Mouse (Mus musculus) CH12.LX (cell line): Measurements from ENCODE around the gene Agl. TPM values are rescaled to one million over a fixed set of nuclear protein-coding genes. Genes with fewer than 3 reads are reported as not detected.

Experiments
- DNase-seq: peaks from one replicate; pipeline ENCODE4 v3.0.0-alpha.2; 2013; ENCODE audit errors: extremely low read depth
- H3K27ac ChIP-seq: 2 replicates; pipeline ENCODE4 v1.5.1; 2012; ENCODE audit warnings: low read depth, mild to moderate bottlenecking, control low read depth, moderate library complexity; ENCODE audit not compliant: insufficient read depth
- H3K27me3 ChIP-seq: replicated peaks from 2 replicates; pipeline ENCODE3; 2012; ENCODE audit warnings: inconsistent platforms
- H3K36me3 ChIP-seq, 2 experiments: replicated peaks in 1 of 2; 2 replicates each; pipeline versions ENCODE3 to v1.6.1; 2012; ENCODE audit warnings: inconsistent platforms in 1 of 2, low read length in 1 of 2, mild to moderate bottlenecking in 1 of 2, mixed read lengths in 1 of 2, moderate library complexity in 1 of 2; ENCODE audit not compliant: control insufficient read depth in 1 of 2, insufficient read depth in 1 of 2
- H3K4me1 ChIP-seq, 2 experiments: 2 replicates each; pipeline ENCODE4 v1.6.1; 2012; ENCODE audit warnings: inconsistent platforms in 1 of 2, moderate library complexity in 1 of 2; ENCODE audit not compliant: insufficient read depth in 2 of 2, control insufficient read depth in 1 of 2
- H3K4me2 ChIP-seq: 2 replicates; pipeline ENCODE4 v1.6.1; 2012; ENCODE audit warnings: low read depth, mild to moderate bottlenecking, control low read depth; ENCODE audit not compliant: poor library complexity, insufficient read depth, severe bottlenecking
- H3K4me3 ChIP-seq, 3 experiments: fragments of 150-350 bp in 1 of 3; sonication (generic) in 1 of 3; replicated peaks in 1 of 3; 2 replicates each; pipeline versions ENCODE3 to v1.5.1; 2011 to 2012; ENCODE audit warnings: low read depth in 2 of 3, low read length in 2 of 3, mild to moderate bottlenecking in 2 of 3, moderate library complexity in 2 of 3, control low read depth in 1 of 3, improper control_type of control experiment in 1 of 3, inconsistent platforms in 1 of 3, mixed read lengths in 1 of 3; ENCODE audit not compliant: poor library complexity in 1 of 3
- H3K79me2 ChIP-seq: replicated peaks from 2 replicates; pipeline ENCODE4 v1.6.1; 2012; ENCODE audit warnings: mild to moderate bottlenecking, moderate library complexity; ENCODE audit not compliant: control insufficient read depth, poor library complexity, insufficient read depth, severe bottlenecking; ENCODE audit errors: extremely low read depth
- H3K9ac ChIP-seq: 2 replicates; pipeline ENCODE4 v1.6.1; 2012; ENCODE audit warnings: low read depth, mild to moderate bottlenecking, control low read depth, moderate library complexity; ENCODE audit not compliant: insufficient read depth
- H3K9me3 ChIP-seq: replicated peaks from 2 replicates; pipeline ENCODE3; 2012; ENCODE audit warnings: low read length, inconsistent platforms, mixed read lengths
- E2F4 ChIP-seq: IDR thresholded peaks from 2 replicates; pipeline ENCODE4 v1.6.1; 2011; ENCODE audit warnings: low read depth, low read length, improper control_type of control experiment; ENCODE audit not compliant: insufficient replicate concordance
- ELF1 ChIP-seq: IDR thresholded peaks from 2 replicates; pipeline ENCODE4 v1.6.1; 2014; ENCODE audit warnings: low read depth, mild to moderate bottlenecking, inconsistent platforms, low read length, improper control_type of control experiment
- EP300 ChIP-seq: IDR thresholded peaks from 2 replicates; pipeline ENCODE4 v1.6.1; 2011; ENCODE audit warnings: low read length, improper control_type of control experiment
- HCFC1 ChIP-seq: IDR thresholded peaks from 2 replicates; pipeline ENCODE4 v1.6.1; 2012; ENCODE audit warnings: low read depth, mild to moderate bottlenecking, inconsistent platforms, low read length, improper control_type of control experiment
- IRF4 ChIP-seq: IDR thresholded peaks from 2 replicates; pipeline ENCODE4 v1.6.1; 2014; ENCODE audit warnings: low read depth, mild to moderate bottlenecking, inconsistent platforms, low read length, improper control_type of control experiment
- MAFK ChIP-seq: IDR thresholded peaks from 2 replicates; pipeline ENCODE4 v1.6.1; 2011; ENCODE audit warnings: low read length, improper control_type of control experiment; ENCODE audit not compliant: insufficient replicate concordance
- MYC ChIP-seq: IDR thresholded peaks from 2 replicates; pipeline ENCODE4 v1.6.1; 2011; ENCODE audit warnings: low read depth, mild to moderate bottlenecking, improper control_type of control experiment, low read length
- NELFE ChIP-seq: IDR thresholded peaks from 2 replicates; pipeline ENCODE4 v1.6.1; 2011; ENCODE audit warnings: low read depth, low read length, improper control_type of control experiment
- POLR2AphosphoS2 ChIP-seq: IDR thresholded peaks from 2 replicates; pipeline ENCODE4 v1.6.1; 2011; ENCODE audit warnings: low read depth, low read length, improper control_type of control experiment
- TCF12 ChIP-seq: IDR thresholded peaks from 2 replicates; pipeline ENCODE4 v1.6.1; 2014; ENCODE audit warnings: low read depth, mild to moderate bottlenecking, inconsistent platforms, low read length, improper control_type of control experiment
- USF2 ChIP-seq: conservative IDR thresholded peaks from 2 replicates; pipeline ENCODE4 v1.6.1; 2011; ENCODE audit warnings: low read depth, low read length, improper control_type of control experiment
- ZC3H11A ChIP-seq: IDR thresholded peaks from 2 replicates; pipeline ENCODE4 v1.6.1; 2012; ENCODE audit warnings: low read depth, mild to moderate bottlenecking, inconsistent platforms, low read length, improper control_type of control experiment
- ZKSCAN1 ChIP-seq: IDR thresholded peaks from 2 replicates; pipeline ENCODE4 v1.6.1; 2012; ENCODE audit warnings: low read depth, inconsistent platforms, low read length, improper control_type of control experiment, borderline replicate concordance
- ZMIZ1 ChIP-seq: IDR thresholded peaks from 2 replicates; pipeline ENCODE4 v1.6.1; 2012; ENCODE audit warnings: low read depth, mild to moderate bottlenecking, inconsistent platforms, low read length, improper control_type of control experiment
- dilution Hi-C: fragments of 300-500 bp; cut with MboI; formaldehyde crosslinking; loops from 2 replicates; pipeline ENCODE4 v1.14.3; 2020; ENCODE audit warnings: low sequenced_read_pairs; ENCODE audit not compliant: extremely low pct_unique_long_range_greater_than_20kb, extremely low pct_ligation_motif_present
- in situ Hi-C: fragments of 300-500 bp; cut with MboI; formaldehyde crosslinking; loops from 3 replicates; pipeline ENCODE4 v1.14.3; 2019; ENCODE audit warnings: low sequenced_read_pairs, low pct_ligation_motif_present, low pct_unique_long_range_greater_than_20kb, mixed read lengths
- polyA plus RNA-seq: library from polyadenylated mRNA; unstranded; fragments of >175 nt; gene quantifications from 2 replicates; pipeline ENCODE4 v1.2.1, GENCODE M21; 2012; ENCODE audit warnings: low read depth; ENCODE audit not compliant: insufficient read length
- total RNA-seq, 2 experiments: library from RNA; depleted of rRNA; stranded (reverse); fragments of 300-350 nt in 1 of 2; fragments of >200 nt in 1 of 2; gene quantifications; 2 replicates each; pipeline ENCODE4 v1.2.3; 2012 to 2014

Agl gene
- total and polyA plus RNA-seq, 3 experiments, result 4.7 to 5.7 (median 5.2) TPM

DNA sequence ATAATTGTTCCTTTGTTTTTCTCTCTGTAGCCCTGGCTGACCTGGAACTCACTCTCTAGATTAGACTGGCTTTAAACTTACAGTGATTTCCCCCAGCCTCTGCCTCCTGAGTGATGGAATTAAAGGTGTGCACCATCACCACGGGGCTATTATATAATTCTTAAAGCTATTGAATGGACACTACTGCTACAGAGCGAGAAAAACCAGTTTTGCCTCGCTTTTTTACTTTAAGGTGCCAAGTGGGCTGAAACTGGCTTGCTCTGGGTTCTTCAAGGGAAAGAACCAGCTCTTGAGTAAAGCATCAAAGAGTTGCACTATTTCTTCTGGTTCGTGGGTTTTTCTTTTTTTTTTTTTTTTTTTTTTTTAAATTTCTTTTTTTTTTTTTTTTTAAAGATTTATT is 85.0 kb downstream of the Agl start:
- Histone ChIP-seq H3K27ac (no peak overlapping the region), H3K9ac (no peak overlapping the region), H3K27me3 (no peaks in the 10 kb centered on the region), H3K79me2 (no peaks in the 10 kb centered on the region), H3K36me3 (no peaks in the 10 kb centered on the region), H3K9me3 (no peaks in the 10 kb centered on the region), H3K4me2 (no peak overlapping the region), H3K4me3 (no peak overlapping the region), H3K4me1 (peaks cover 0 to 7% of the 10 kb centered on the region in 2 experiments; a peak in 2 of 4 replicates)
- in situ Hi-C loops (no loop called here), dilution Hi-C loops (no loop called here)
- TF ChIP-seq HCFC1 (no peak), ELF1 (no peak), MAFK (no peak), ZMIZ1 (no peak), IRF4 (no peak), POLR2AphosphoS2 (no peak), ZKSCAN1 (no peak), TCF12 (no peak), EP300 (no peak)
- DNase-seq, result no peak

GRCm38 (mm10) chr3:116718951-116719350 is 89.0 kb downstream of the Agl start:
- Histone ChIP-seq H3K79me2 (no peaks in the 10 kb centered on the region), H3K4me1 (peaks cover 0 to 5% of the 10 kb centered on the region in 2 experiments; a peak in 2 of 4 replicates), H3K9me3 (no peaks in the 10 kb centered on the region), H3K36me3 (no peaks in the 10 kb centered on the region), H3K27me3 (no peaks in the 10 kb centered on the region), H3K27ac (no peak overlapping the region), H3K9ac (no peak overlapping the region), H3K4me2 (no peak overlapping the region), H3K4me3 (no peak overlapping the region)
- dilution Hi-C loops, result no loop called here
- in situ Hi-C loops, result no loop called here
- no peak for TF ChIP-seq USF2
- TF ChIP-seq E2F4, result no peak
- TF ChIP-seq MYC, result no peak
- no peak for TF ChIP-seq HCFC1
- TF ChIP-seq EP300, result no peak
- TF ChIP-seq IRF4, result no peak
- no peak for TF ChIP-seq ZC3H11A
- no peak for TF ChIP-seq NELFE
- DNase-seq, result no peak
